Mouse (Mus musculus) left cerebral cortex, adult 6 months (tissue): ENCODE measurements around the gene Ehd2. TPM values are rescaled to one million over a fixed set of nuclear protein-coding genes. Genes with fewer than 3 reads are reported as not detected.

Experiments
- long read RNA-seq, 2 experiments: library from polyadenylated mRNA; unstranded; transcript quantifications; one replicate each; pipeline ENCODE4 v2.0.0; 2019 to 2020
- polyA plus RNA-seq: library from polyadenylated mRNA; unstranded; fragments of <200 nt; fragmentation: Nextera tagmentation; gene quantifications from 2 replicates; pipeline ENCODE4 v1.2.3, GENCODE M21; 2021

The Ehd2 gene
- polyA plus RNA-seq: 1.3 and 3.1 TPM in 2 replicates
- long read RNA-seq, experiment 1, full-length matches to known transcripts: 4 of 8 reads
- long read RNA-seq, experiment 1, partial matches to known transcripts: 3 of 8 reads
- long read RNA-seq, experiment 1, other reads (novel, unspliced or antisense): 1 of 8 reads
- long read RNA-seq, experiment 2, full-length matches to known transcripts: 1 of 1 reads
- long read RNA-seq, experiment 2, partial matches to known transcripts: 0 of 1 reads
- long read RNA-seq, experiment 2, other reads (novel, unspliced or antisense): 0 of 1 reads

DNA sequence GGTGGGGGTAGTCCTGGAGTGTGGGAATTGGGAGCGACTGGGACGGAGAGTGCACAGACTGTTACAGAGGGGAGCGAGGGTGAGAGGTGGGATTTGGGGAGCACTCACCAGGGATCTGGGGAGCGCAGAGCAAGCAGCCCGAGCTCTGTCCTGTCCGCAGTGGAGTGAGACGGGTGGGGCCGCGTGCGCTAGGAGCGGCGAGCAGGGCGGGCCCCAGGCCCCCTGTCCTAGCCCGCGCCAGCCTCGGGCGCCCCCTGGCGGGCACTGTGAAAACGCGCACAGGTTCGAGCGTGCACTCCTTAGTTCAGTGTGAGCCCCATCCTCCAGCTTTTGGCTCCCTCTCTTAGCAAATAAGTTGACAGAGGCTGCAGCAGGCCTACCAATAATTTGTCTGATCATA is at the start of gene Ehd2:
Ehd2 (minus strand) TSS at position 256 of the 400 bp plus-strand sequence.

DNA sequence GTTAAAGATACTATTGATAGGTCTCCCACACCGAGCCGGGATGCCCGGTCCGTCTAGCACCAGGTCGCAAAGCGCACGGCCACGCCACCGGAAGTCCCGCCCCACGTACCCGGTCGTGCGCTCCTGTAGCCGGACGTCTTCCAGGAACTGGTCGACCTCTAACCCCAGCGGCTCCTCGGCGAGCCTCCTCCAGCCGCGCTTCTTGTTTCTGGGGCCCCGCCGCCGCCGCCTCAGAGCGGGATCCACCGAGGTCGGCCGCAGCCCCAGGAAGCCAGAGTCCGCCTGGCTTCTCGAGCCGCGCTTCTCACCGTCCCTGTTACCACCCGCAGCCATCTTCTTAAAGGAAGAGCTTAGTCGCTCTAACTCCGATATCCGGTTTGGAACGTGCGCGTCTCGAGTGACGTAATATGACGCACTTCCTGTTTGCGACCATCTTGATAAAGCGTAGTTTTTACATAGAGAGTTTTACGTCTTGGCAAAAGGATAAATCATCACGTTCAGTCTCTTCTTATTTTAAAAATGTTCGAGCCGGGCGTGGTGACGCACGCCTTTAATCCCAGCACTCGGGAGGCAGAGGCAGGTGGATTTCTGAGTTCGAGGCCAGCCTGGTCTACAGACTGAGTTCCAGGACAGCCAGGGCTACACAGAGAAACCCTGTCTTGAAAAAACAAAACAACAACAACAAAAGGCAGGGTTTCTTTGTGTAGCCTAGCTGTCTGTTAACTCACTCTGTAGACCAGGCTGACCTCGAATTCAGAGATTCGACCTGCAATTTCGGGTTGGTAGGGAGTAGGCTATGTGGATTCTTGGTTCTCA is 21.4 kb downstream of the Ehd2 start, which contains the start of gene Nop53:
Nop53 (minus strand) TSS at position 354 of the 816 bp plus-strand sequence.

DNA sequence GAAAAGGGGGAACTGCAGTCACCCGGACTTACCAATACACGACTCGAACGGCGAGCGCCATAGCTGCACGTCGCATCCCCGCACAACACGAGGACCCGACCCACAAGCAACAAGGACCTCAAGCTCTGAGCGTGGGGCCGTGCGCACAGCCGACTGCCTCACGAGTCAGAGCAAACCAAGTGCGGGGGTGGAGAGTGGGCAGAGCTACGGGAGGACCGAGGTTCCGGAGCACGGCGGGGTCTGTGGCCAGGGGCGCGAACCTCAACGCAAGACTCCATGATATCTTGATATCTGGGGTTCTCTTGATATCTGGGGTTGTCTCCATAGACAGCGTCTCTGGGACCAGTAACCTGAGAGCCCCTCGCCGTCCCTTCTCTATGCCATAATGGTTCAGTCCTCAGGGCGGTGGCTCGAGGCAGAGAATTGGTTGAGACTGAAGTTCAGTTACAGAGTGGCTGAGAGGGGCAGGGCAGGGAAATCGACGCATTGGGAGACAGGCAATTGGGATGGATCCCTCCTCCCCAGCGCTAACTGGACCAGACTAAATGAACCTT is 45.1 kb downstream of the Ehd2 start, which contains the start of gene Selenow:
Selenow (minus strand) TSS at position 183 of the 554 bp plus-strand sequence.

Other genes with a start within 250 kb of the Ehd2 start
- gene Obox5, start 217.4 kb downstream of the Ehd2 start, polyA plus RNA-seq: not detected in 2 replicates
- gene Obox6, start 127.9 kb downstream of the Ehd2 start, polyA plus RNA-seq: not detected in 2 replicates
- gene Crx, start 87.6 kb downstream of the Ehd2 start, polyA plus RNA-seq: not detected in 2 replicates
- gene Crxos, start 85.0 kb downstream of the Ehd2 start, polyA plus RNA-seq: not detected in 2 replicates
- gene Selenow, start 45.2 kb downstream of the Ehd2 start, polyA plus RNA-seq: 2,345 and 3,530 TPM in 2 replicates
- 131 and 208 TPM in 2 replicates for gene Nop53, start 21.5 kb downstream of the Ehd2 start, polyA plus RNA-seq
- 2.7 and 6.4 TPM in 2 replicates for gene Bicra, start 80.4 kb upstream of the Ehd2 start, polyA plus RNA-seq
- 0.05 and 0.06 TPM in 2 replicates for gene Zfp541, start 94.2 kb upstream of the Ehd2 start, polyA plus RNA-seq
- 309 and 471 TPM in 2 replicates for gene Napa, start 130.9 kb upstream of the Ehd2 start, polyA plus RNA-seq
- gene Kptn, start 152.3 kb upstream of the Ehd2 start, polyA plus RNA-seq: 20.3 and 28.5 TPM in 2 replicates
- gene Slc8a2, start 162.3 kb upstream of the Ehd2 start, polyA plus RNA-seq: 21.2 and 22.4 TPM in 2 replicates
- gene Meis3, start 207.5 kb upstream of the Ehd2 start, polyA plus RNA-seq: 31.0 and 31.8 TPM in 2 replicates